Mouse (Mus musculus) heart, postnatal 10 days (tissue): ENCODE measurements around the gene Opcml. TPM values are rescaled to one million over a fixed set of nuclear protein-coding genes. Genes with fewer than 3 reads are reported as not detected.
A peak's percentile ranks its signal among the peaks of the same experiment; 100 is the strongest.

Source experiments
- DNase-seq, 2 experiments: peaks; one replicate each; pipeline ENCODE4 v3.0.0; 2021
- intact Hi-C: fragments of 180-260 bp; cut with DNase I; formaldehyde crosslinking; loops from one replicate; pipeline ENCODE4 v1.15.1; 2025
- total RNA-seq, 2 experiments: library from RNA; stranded (reverse); gene quantifications; 2 replicates each; pipeline ENCODE4 v1.2.3; 2021

The Opcml gene
- total RNA-seq, 2 experiments from 2014 or later: 1.1 to 1.7 TPM

DNA sequence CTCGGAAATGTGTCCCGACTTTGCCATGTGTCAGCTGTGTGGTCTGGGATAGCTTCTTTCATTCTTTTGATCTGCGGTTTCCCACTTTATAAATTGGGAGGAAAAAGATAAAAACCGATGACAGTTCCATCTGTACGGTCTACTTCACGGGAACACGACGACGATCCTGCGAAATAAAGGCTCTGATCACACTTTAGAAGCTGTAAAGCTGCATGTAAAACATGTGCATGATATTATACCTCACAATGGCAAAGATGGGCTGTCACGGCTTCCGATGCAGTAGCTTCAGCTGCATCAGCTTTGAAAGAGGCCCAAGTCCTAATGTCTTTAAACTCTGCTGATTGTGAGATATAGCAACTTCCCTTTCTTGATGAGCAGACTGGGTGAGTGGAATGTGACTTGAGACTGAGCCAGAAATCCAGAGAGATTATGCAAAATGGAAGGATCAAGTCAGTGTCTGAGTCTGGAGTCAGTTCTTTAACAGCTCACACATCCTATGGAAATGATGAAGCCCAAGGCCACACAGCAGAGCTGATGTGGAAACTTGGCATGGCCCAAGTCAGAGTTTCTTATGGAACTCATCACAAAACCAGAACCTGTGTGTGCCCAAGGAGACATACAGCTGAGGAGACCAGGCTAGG lies 349.5 kb downstream of the Opcml start:
- intact Hi-C loops: no loop called here
- no peak for DNase-seq

GRCm38 (mm10) chr9:28149507-28149906 lies 358.9 kb downstream of the Opcml start:
- intact Hi-C loops: no loop called here
- no peak for DNase-seq

DNA sequence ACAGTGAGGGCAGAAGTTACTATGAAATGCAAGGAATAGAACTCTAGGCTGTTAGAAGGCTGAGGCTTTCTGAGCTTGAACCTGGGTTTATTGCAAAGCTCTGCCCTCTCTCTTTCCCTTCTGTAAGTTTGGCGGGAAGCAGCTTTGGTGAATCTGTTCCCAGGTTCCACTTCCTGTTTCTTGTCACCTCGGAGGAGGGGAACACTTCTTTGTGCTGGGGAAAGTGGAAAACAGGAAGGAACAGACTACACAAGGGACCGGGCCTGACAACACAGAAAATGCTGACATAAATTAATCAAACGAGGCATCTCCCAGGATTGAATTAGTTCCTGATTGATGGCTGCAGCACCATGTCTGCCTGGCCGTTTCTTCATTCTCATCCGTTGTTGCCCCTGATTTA lies 363.2 kb downstream of the Opcml start:
- intact Hi-C loops: no loop called here
- DNase-seq: no peak

GRCm38 (mm10) chr9:28157092-28157491 lies 366.5 kb downstream of the Opcml start:
- intact Hi-C loops: no loop called here

GRCm38 (mm10) chr9:28160953-28161352 lies 370.4 kb downstream of the Opcml start:
- intact Hi-C loops: no loop called here
- DNase-seq: no peak

More at GRCm38 (mm10) chr9:28157092-28157491, 366.5 kb downstream of the Opcml start:
- no peak for DNase-seq

- intact Hi-C loops: no loop called here
- no peak for DNase-seq
Measured at GRCm38 (mm10) chr9:28163946-28164345, 373.4 kb downstream of the Opcml start.

DNA sequence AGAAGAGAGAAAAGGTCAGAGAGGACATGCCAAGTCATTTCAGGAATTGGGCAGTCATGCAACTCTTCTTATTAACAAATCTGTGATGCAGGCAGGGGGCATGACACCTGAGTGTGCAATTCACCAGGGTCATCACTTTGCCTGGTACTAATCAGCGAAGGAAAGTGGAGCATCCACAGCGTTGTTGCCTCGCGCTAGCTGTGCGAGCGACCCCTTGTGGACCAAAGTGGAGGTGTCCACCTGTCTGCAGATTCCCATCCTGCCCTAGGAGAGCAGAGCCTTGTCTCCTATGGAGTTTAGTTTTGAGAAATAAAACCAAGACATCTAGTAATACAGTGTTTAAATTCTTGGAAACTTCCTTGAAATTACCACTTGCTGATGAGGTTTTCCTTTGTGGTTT lies 381.3 kb downstream of the Opcml start:
- intact Hi-C loops: no loop called here
- DNase-seq: peak; percentile 12 to 25

DNA sequence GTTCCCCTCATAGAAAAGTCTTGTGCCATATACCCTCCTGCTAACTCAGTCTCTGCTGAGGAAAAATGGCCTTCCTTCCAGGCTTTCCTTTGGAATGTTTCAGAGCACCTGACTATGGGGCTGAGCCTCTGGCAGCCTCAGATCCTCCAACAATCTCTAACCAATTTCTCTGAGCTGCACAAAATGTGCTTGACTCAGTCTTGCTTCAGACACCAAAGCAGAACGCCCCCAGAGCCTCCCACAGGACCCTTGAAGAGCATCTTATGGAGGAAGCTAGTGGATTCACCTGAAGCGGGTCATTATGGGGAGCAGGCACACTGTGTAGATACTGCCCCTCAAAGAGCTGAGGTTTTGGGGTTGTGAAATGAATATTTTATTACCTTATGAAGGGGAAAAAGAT lies 386.5 kb downstream of the Opcml start:
- intact Hi-C loops: no loop called here
- no peak for DNase-seq

DNA sequence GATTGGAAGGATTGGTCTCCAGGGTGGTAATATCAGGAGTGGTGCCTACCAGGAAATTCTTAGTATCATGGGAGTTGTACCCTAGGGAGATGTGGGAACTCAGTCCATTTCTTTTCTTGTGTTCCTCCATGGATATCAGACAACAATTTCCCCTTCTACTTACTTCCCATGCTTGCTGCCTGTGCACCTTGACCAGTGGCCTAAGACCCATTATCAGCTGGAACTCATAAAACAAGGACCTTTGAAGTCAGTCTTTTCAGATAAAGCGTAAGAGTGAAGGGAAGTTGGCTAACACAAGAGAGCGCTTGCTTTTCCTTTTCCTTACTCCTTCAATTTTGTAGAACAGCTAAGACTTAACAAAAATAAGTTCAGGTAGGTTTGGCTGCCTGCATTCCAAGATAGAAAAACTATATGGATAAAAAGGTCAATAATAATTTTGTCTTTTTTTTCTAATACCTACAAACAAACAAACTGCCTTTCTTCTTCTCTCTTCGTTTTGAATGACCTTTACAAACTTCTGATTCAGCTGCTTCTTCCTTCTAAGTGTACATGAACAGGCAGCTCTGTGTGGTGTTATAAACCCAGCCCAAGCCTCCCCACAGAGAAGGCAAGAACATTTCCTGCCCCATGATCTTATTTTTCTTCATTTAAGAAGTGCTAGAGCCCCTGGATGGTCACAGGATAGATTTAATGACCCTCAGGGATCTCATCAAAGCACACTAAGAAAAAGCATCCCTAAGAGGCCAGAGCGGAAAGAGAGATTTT lies 387.7 kb downstream of the Opcml start:
- DNase-seq: no peak
- intact Hi-C loops: no loop called here

DNA sequence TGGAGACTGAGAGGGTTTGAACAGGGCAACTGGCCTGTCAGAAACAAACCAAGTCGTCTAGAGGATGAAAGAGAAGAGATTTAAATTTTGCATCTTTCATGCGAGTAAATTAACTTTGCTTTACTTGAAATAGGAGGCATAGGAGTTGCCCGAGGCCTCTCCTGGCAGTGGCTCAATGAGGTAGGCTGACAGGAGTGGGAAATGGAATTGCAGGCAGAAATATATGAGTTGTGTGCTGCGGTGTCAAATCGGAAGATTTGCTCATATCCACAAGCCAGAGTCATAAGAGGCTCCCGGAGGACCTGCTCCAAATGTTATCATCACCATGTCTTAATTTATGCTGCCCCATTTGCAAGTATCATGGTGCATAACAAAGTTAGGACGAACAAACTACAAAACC lies 391.3 kb downstream of the Opcml start:
- DNase-seq: no peak
- intact Hi-C loops: no loop called here

DNA sequence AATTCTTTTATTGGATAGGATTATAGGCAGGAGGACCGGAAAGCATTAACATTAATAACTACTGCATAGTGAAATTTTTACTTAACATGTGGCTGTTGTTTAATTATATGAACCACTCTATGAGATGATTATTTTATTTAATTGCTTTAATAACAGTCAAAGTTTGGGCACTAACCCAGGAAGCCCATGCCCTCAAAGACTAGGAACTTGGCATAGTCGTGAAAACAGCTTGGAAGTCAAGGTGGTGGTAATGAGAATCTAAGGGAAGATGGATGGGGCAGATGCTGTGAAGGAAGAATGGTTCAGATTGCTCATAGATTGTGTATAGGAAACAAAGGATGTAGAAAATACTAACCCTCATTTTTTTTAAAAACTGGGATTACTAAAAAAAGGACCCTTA lies 399.7 kb downstream of the Opcml start:
- no peak for DNase-seq
- intact Hi-C loops: loop anchor here (10.0 kb wide), 1 partner anchor 455 kb away; no protein-coding TSS in a partner anchor

DNA sequence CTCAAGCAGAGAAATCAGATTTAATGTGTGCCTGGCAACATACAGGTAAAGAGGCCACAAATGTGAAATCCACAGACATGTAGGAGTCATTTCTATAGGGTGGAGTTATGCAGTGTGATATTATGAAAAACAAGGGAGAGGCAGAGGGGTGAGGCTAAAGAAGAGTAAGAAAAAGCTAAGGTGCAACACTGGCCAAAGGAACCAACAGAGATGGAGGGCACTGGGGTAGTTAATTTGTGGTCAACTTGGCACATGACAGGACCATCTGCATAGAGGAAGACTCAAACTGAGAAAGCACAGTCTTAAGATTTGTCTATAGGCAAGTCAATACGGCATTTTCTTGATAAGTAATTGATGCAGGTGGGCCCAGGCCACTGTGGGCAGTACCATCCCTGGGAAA lies 400.2 kb downstream of the Opcml start:
- intact Hi-C loops: loop anchor here (10.0 kb wide), 1 partner anchor 456 kb away; no protein-coding TSS in a partner anchor

GRCm38 (mm10) chr9:28196550-28196949 lies 406.0 kb downstream of the Opcml start:
- intact Hi-C loops: loop anchor here (10.0 kb wide), 1 partner anchor 462 kb away; no protein-coding TSS in a partner anchor
- DNase-seq: peak; percentile 7 to 11

More for the DNA sequence above, 400.2 kb downstream of the Opcml start:
- DNase-seq: no peak

DNA sequence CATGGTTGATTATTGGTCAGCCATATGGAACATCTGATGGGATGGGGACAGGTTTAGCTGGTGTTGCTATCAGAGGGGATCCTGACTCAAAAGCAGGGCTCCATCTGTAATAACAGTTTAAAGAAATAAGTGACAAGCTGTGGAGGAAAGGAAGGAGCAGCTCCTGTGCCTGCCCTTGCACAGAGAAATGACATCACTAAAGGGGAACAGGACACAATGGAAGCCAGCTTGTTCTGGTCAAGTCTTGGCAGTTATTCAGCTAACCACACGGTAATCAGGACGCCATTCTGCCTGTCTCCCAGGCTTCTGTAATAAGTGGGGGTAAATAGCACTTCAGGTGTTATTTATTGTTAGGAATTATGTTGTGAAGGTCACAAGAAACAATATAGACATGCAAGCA lies 406.5 kb downstream of the Opcml start:
- DNase-seq: no peak
- intact Hi-C loops: loop anchor here (1.0 to 10.0 kb wide), 2 partner anchors 462 to 787 kb away; no protein-coding TSS in a partner anchor

DNA sequence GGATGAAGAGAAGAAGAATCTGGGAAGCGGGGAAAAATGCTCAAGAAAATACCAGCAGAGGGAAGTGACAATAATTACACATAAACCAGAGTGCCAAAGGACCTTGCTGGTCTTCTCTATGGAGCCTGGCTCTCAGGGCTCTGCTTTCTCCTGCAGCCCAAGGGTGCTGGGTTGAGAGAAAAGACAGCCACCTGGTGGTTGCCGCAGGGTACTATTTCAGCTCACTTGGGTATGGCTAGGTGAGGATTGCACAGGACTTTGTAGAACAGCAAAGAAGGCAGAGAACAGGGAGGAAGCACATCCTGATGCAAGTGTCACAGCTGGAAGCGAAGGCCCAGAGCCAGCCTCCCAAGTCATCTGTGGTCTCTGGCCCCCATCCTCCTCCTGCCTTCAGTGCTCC lies 407.1 kb downstream of the Opcml start:
- intact Hi-C loops: loop anchor here (1.0 to 10.0 kb wide), 2 partner anchors 463 to 787 kb away; no protein-coding TSS in a partner anchor
- peak; percentile 27 to 56 for DNase-seq

GRCm38 (mm10) chr9:28198106-28198694 lies 407.6 kb downstream of the Opcml start:
- no peak for DNase-seq
- intact Hi-C loops: loop anchor here (10.0 kb wide), 1 partner anchor 463 kb away; no protein-coding TSS in a partner anchor

GRCm38 (mm10) chr9:28207441-28207840 lies 416.9 kb downstream of the Opcml start:
- DNase-seq: no peak
- intact Hi-C loops: no loop called here

DNA sequence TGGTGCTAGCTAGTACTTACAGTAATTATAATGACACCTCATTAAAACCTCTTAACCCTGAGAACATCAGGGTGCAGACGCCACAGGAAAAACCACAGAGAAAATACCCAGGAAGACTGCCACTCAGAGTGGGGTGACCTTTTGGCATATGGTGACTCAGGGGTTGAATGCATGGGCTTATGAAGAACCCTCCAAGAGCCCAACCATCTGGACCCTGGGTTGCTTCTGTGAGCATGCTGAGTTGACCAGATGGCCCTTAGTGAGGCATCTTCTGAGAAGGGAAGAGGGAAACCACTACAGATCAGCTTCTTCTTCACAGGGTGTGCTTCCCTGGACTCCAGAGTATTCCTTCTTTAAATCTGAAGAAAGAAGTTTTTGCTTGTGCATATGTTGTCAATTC lies 418.1 kb downstream of the Opcml start:
- no peak for DNase-seq
- intact Hi-C loops: no loop called here

DNA sequence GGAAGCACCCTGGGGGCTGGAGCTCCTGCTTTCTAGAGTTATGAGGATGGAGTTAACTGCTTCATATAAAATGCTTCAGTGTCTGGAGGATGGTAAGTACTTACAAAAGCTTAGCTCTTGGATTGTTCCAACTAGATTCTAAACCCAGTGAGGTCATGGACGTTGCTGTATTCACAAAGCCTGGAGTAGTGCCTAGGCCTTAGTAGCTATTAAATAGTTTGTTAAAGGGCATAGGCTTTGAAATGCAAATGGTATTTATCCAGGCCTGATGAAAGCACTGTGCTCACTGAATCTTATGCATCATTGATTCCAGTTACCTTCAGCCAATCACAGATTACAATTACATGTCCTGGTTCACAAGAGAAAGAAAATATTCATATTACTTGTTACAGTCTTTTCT lies 421.3 kb downstream of the Opcml start:
- no peak for DNase-seq
- intact Hi-C loops: no loop called here

DNA sequence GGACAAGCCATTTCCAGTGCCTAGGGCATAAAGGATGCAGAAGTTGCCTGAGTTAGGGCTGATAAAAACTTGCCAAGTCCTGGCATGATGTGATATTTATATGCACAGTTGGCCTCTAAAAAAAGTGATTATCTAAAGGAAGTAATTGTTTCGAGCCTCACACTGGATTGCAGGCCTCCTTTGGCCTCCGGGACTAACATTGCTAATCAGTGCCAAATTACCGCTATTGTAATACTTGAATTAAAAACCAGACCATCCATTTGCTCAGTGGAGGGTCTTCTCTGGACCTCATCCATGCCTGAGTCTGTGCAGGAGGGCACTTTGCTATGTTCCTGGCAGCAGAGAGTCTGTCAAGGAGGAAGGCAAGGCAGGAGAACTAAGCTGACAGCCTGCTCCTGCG lies 423.3 kb downstream of the Opcml start:
- DNase-seq: peak in 1 of 2 experiments; percentile 1
- intact Hi-C loops: no loop called here

GRCm38 (mm10) chr9:28218026-28218646 lies 427.6 kb downstream of the Opcml start:
- intact Hi-C loops: no loop called here

More at GRCm38 (mm10) chr9:28218026-28218646, 427.6 kb downstream of the Opcml start:
- no peak for DNase-seq
